Mouse (Mus musculus) cerebellum, postnatal 10 days (tissue): ENCODE results near the gene Ptpn11.

ENCODE experiments used
- DNase-seq, 2 experiments: peaks; one replicate each; pipeline ENCODE4 v3.0.0; 2021; ENCODE audit warnings: mixed read lengths in 2 of 2

Ptpn11 gene

DNA sequence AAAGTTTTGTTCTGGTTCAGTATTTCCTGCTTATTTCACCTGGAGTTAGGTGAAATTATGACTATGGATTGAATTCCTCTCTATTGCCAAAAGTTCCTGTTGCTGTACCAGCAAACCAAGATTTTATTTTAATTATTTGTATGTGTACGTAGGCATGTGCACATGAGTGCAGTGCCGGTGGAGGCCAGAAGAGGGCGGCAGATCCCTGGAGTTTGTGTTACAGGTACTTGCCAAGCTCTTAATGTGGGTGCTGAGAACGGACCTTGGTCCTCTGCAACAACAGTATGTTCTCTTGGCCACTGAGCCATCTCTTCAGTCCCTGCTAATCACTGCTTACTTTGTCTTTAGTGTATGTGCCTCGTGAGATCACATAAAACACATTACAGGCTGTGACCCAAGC lies 109.4 kb downstream of the Ptpn11 start:
- DNase-seq, result no peak
